Mouse (Mus musculus) limb, embryonic 14.5 days (tissue): ENCODE data around the gene Fstl3. TPM values are rescaled to one million over a fixed set of nuclear protein-coding genes. Genes with fewer than 3 reads are reported as not detected.

Experiments used
- ATAC-seq: fragments of 200-750 bp; cut with Nextera tagmentation; 2 replicates; pipeline ENCODE4 v1.8.0; 2017; ENCODE audit warnings: low read depth, moderate number of reproducible peaks, moderate TSS enrichment; ENCODE audit not compliant: low FRiP score
- DNase-seq: peaks from one replicate; pipeline ENCODE4 v3.0.0-alpha.2; 2015; ENCODE audit warnings: low spot score
- H3K27ac ChIP-seq: fragments of 300-500 bp; sonication (generic); replicated peaks from 2 replicates; pipeline ENCODE4 v1.5.1; 2014; ENCODE audit warnings: low read depth, mild to moderate bottlenecking, low read length, moderate library complexity, mixed read lengths
- H3K27me3 ChIP-seq: fragments of 300-500 bp; sonication (generic); 2 replicates; pipeline ENCODE4 v1.6.1; 2014; ENCODE audit warnings: low read length, mixed read lengths; ENCODE audit not compliant: control insufficient read depth, insufficient read depth
- H3K36me3 ChIP-seq: fragments of 300-500 bp; sonication (generic); 2 replicates; pipeline ENCODE4 v1.6.1; 2014; ENCODE audit warnings: mild to moderate bottlenecking, low read length, moderate library complexity, mixed read lengths; ENCODE audit not compliant: control insufficient read depth, insufficient read depth
- H3K4me1 ChIP-seq: fragments of 300-500 bp; sonication (generic); 2 replicates; pipeline ENCODE4 v1.6.1; 2014; ENCODE audit warnings: antibody characterized with exemption, low read length, mixed read lengths; ENCODE audit not compliant: control insufficient read depth, insufficient read depth
- H3K4me2 ChIP-seq: fragments of 300-500 bp; sonication (generic); replicated peaks from 2 replicates; pipeline ENCODE4 v1.6.1; 2014; ENCODE audit warnings: low read depth, mild to moderate bottlenecking, low read length, moderate library complexity; ENCODE audit not compliant: severe bottlenecking
- H3K4me3 ChIP-seq: fragments of 300-500 bp; sonication (generic); replicated peaks from 2 replicates; pipeline ENCODE4 v1.5.1; 2014; ENCODE audit warnings: low read length
- H3K9ac ChIP-seq: fragments of 300-500 bp; sonication (generic); 2 replicates; pipeline ENCODE4 v1.6.1; 2014; ENCODE audit warnings: mild to moderate bottlenecking, low read depth, low read length, moderate library complexity; ENCODE audit not compliant: severe bottlenecking
- H3K9me3 ChIP-seq: fragments of 300-500 bp; sonication (generic); 2 replicates; pipeline ENCODE4 v1.6.1; 2016; ENCODE audit warnings: low read length; ENCODE audit not compliant: control insufficient read depth
- POLR2A ChIP-seq: fragments of 200-500 bp; IDR thresholded peaks from 2 replicates; pipeline ENCODE4 v1.8.0; 2012; ENCODE audit warnings: inconsistent platforms, mild to moderate bottlenecking, moderate library complexity, borderline replicate concordance; ENCODE audit not compliant: insufficient read depth, insufficient read length; ENCODE audit errors: extremely low read depth
- WGBS: fragments of 180-500 bp; shearing (Covaris S2); extraction: QIAGEN DNeasy Blood & Tissue Kit; methylation state at CpG from one replicate; pipeline ENCODE4 v1.1.7; 2014; 5-methylcytosine and 5-hydroxymethylcytosine counted together
- polyA plus RNA-seq, 2 experiments: library from polyadenylated mRNA; depleted of rRNA in 1 of 2; stranded (reverse) in 1 of 2; unstranded in 1 of 2; fragments of >200 nt; fragmentation: Nextera tagmentation in 1 of 2; extraction: Ambion mirVana in 1 of 2; gene quantifications; 2 replicates each; pipeline versions ENCODE4 v1.2.1 to v1.2.3; 2012 to 2014

The Fstl3 gene
- polyA plus RNA-seq, 2 experiments: 9.0 to 11.6 TPM

DNA sequence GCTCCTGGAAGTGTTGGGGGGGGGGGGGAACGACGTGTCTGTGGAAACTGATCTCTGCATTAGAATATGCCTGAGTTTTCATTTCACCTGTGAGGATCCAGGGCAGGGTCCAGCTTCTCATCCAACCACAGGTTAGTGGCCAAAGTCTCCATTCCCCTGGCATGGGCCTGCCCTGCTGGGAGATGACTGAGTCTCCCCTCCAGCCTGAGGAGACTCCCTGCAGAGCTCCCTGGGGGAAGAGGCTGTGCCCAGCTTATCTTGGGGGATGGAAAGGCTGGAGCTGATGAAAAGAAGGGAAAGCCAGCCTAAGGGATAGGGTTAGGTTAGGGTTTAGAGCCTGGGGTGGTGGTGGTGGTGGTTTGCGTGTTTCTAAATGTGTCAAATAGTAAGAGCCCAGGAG, 24.8 kb downstream of the Fstl3 start:
- H3K9ac ChIP-seq: no peak overlapping the region
- no peak overlapping the region for H3K4me3 ChIP-seq
- peaks cover 3% of the 10 kb centered on the region for H3K36me3 ChIP-seq
- DNase-seq (no peak), ATAC-seq (no peak)
- no peak overlapping the region for H3K27ac ChIP-seq
- no peaks in the 10 kb centered on the region for H3K27me3 ChIP-seq
- H3K9me3 ChIP-seq: no peaks in the 10 kb centered on the region
- H3K4me1 ChIP-seq: peaks cover 18% of the 10 kb centered on the region
- 54% methylated on average over 3 of the region's 3 CpGs for WGBS
- no peak overlapping the region for H3K4me2 ChIP-seq
- TF ChIP-seq POLR2A: no peak

DNA sequence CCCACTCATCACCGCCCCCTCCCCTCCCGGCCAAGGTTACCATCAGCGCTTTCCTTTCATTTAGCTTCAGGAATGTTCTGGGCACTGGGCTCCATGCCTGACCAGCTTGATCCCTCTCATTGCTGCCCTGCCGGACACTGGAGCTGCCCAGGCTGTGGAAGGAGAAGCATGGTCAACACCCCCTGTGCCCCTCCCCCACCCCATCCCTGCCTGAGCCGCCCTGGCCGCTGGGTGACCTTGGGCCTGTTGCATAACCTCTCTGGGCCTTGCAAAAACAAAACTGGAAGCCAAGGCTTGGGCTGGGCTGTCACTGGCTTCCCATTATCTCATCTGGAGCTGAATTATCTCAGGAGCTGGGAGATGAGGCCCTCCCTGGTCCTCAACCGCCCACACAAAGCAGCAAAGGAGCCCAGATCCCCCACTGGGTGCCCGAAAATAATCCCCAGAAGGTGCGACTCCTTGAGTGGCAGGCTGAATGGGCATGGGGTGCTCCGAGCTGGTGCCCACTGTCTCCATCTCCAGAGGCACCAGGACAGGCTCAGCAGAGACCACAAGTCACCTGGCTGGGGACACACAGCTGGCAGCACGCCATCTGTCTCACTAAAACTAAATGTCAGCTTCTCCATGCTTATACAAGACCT, 25.4 kb downstream of the Fstl3 start:
- no peak for TF ChIP-seq POLR2A
- H3K4me2 ChIP-seq: no peak overlapping the region
- no peaks in the 10 kb centered on the region for H3K9me3 ChIP-seq
- H3K27me3 ChIP-seq: no peaks in the 10 kb centered on the region
- no peak overlapping the region for H3K27ac ChIP-seq
- ATAC-seq: no peak
- 60% methylated on average over 11 of the region's 11 CpGs for WGBS
- H3K9ac ChIP-seq: no peak overlapping the region
- peaks cover 8% of the 10 kb centered on the region for H3K36me3 ChIP-seq
- peaks cover 18% of the 10 kb centered on the region for H3K4me1 ChIP-seq
- no peak overlapping the region for H3K4me3 ChIP-seq
- no peak for DNase-seq

DNA sequence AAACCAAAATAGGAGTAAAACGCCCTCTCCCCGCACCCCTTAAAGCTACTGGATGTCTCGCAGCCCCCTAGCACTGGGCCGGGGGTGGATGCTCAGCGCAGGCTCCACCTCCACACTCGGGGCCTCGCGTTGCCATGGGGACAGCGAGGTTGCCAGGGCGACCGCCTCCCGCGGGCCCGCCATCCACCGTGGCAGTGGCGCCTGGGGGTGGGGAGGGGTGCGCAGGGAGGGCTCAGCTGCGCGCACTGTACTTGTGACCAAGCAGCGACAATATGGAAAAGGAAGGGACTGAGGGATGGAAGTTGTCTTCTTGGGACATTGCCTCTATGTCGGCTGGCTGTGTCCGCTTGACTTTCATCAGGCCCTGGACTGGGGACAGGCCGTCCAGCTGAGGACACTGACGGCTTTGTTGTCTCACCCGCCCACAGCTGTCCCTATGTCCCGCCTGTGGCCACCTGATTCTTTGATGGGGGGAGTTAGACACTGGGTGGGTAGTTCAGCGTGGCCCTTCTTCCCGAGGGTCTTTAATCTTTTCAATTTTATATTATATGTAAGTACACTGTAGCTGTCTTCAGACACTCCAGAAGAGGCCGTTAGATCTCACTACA, 26.7 kb downstream of the Fstl3 start:
- DNase-seq: peak; percentile 26
- Histone ChIP-seq H3K9ac (peak overlapping the region; percentile 38), H3K27me3 (no peaks in the 10 kb centered on the region), H3K36me3 (peaks cover 19% of the 10 kb centered on the region), H3K4me1 (peaks cover 18% of the 10 kb centered on the region), H3K4me2 (peak overlapping the region; percentile 38), H3K4me3 (0 out of 2 replicates have a peak overlapping the region, but pooled peaks have one; percentile 6), H3K9me3 (no peaks in the 10 kb centered on the region), H3K27ac (0 out of 2 replicates have a peak overlapping the region, but pooled peaks have one; percentile 1)
- peak; percentile 76 for ATAC-seq
- 6% methylated on average over 29 of the region's 29 CpGs for WGBS
- no peak for TF ChIP-seq POLR2A

DNA sequence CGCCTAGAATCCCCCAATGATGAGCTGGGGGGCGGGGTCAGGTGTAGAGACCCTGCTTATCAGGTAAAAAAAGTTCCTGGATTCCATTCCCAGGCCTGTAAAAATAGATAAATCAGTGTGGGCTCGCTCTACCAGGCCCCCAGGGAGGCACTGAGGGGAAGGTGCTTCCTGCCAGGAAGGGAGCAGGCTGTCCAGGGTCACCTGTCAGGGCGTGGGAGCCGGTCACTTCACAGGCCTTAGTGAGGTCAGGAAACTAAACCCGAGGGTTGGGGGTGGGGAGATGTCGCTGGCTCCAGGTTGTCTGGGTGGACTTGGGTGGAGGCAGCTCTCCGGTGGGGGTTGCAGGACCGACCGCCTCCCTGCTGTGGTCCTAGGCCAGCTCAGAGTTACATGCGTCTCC, 28.6 kb downstream of the Fstl3 start:
- DNase-seq (no peak), ATAC-seq (no peak)
- no peak overlapping the region for H3K4me2 ChIP-seq
- H3K27ac ChIP-seq: no peak overlapping the region
- no peak overlapping the region for H3K4me3 ChIP-seq
- peaks cover 18% of the 10 kb centered on the region for H3K4me1 ChIP-seq
- no peak overlapping the region for H3K9ac ChIP-seq
- TF ChIP-seq POLR2A: no peak
- H3K9me3 ChIP-seq: no peaks in the 10 kb centered on the region
- H3K27me3 ChIP-seq: no peaks in the 10 kb centered on the region
- WGBS: 58% methylated on average over 11 of the region's 11 CpGs
- H3K36me3 ChIP-seq: peaks cover 34% of the 10 kb centered on the region

DNA sequence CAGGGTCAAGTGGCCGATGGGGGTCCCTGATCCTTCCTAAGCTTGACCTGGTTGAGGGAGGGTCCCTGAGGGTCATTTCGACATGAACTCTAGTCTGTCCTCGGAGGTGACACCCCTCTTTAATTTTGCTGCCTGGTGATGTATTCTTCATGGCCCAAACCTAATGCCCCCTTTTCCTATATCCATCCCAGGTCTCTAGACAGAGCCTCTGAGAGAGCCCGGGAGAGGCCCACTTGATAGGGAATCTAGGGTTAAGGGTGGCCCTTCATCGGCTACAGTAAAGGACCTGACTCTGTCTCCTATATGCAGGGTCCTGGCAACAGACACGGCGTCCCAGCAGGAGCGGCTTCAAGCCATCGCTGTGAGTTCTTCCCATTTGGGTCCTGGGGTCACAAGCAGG, 29.3 kb downstream of the Fstl3 start:
- 85% methylated on average over 9 of the region's 9 CpGs for WGBS
- ATAC-seq (no peak), DNase-seq (no peak)
- Histone ChIP-seq H3K36me3 (peaks cover 41% of the 10 kb centered on the region), H3K4me3 (no peak overlapping the region), H3K9me3 (no peaks in the 10 kb centered on the region), H3K27me3 (no peaks in the 10 kb centered on the region), H3K9ac (no peak overlapping the region), H3K27ac (no peak overlapping the region), H3K4me2 (no peak overlapping the region), H3K4me1 (peaks cover 18% of the 10 kb centered on the region)
- TF ChIP-seq POLR2A: no peak
